Mouse (Mus musculus) erythroblast, adult 5-6 weeks (primary cell): ENCODE results near the gene Stag1. TPM values are rescaled to one million over a fixed set of nuclear protein-coding genes. Genes with fewer than 3 reads are reported as not detected.

Source experiments
- ATAC-seq: replicated peaks from 2 replicates; pipeline ENCODE4 v1.8.0; 2016; ENCODE audit warnings: moderate number of reproducible peaks, mild to moderate bottlenecking, moderate TSS enrichment, inconsistent platforms; ENCODE audit not compliant: poor library complexity, low FRiP score, severe bottlenecking
- total RNA-seq, 2 experiments: library from RNA; stranded (forward) in 1 of 2; stranded (reverse) in 1 of 2; fragments of 150-400 nt in 1 of 2; fragments of 200-764, 138-1000 nt in 1 of 2; gene quantifications; 2 replicates each; pipeline versions ENCODE4 v1.2.3 to v1.2.4; 2015 to 2017; ENCODE audit warnings: low replicate concordance in 2 of 2

Gene Stag1
- total RNA-seq, 2 experiments from 2014 or later: 50.5 to 64.7 TPM

DNA sequence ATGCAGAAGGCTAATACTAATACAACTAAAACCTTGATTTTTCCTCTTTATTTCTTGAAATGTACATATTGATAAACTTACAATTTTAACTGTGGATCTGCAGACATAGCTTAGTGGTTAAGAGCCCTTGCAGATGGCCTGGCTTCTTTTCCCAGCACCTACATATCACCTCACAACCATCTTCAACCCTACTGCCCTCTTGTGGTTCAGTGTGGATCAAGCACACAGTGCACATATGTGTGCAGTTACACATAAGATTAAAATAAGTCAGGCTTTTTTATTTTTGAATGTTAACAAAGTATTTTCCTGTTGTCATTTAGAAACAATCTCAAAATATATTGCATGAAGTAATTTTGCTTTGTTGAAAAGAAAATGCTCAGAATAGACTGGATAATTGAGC, 312.8 kb downstream of the Stag1 start:
- ATAC-seq: no peak

GRCm38 (mm10) chr9:100917111-100917510, 319.5 kb downstream of the Stag1 start:
- no peak for ATAC-seq

- ATAC-seq: no peak
These were observed 329.0 kb downstream of the Stag1 start for GRCm38 (mm10) chr9:100926629-100927028.

- ATAC-seq: no peak
These were observed 344.4 kb downstream of the Stag1 start for GRCm38 (mm10) chr9:100942042-100942441.

- ATAC-seq: no peak
These were observed 347.2 kb downstream of the Stag1 start for GRCm38 (mm10) chr9:100944677-100945365.

- peak; percentile 73 for ATAC-seq
These were observed 353.9 kb downstream of the Stag1 start for GRCm38 (mm10) chr9:100951481-100951880.

- peak; percentile 73 for ATAC-seq
These were observed 365.4 kb downstream of the Stag1 start for GRCm38 (mm10) chr9:100962903-100963427.

- ATAC-seq: 0 out of 2 replicates have a peak, but pooled peaks have one; percentile 22
These were observed 365.9 kb downstream of the Stag1 start for GRCm38 (mm10) chr9:100963428-100963912.

DNA sequence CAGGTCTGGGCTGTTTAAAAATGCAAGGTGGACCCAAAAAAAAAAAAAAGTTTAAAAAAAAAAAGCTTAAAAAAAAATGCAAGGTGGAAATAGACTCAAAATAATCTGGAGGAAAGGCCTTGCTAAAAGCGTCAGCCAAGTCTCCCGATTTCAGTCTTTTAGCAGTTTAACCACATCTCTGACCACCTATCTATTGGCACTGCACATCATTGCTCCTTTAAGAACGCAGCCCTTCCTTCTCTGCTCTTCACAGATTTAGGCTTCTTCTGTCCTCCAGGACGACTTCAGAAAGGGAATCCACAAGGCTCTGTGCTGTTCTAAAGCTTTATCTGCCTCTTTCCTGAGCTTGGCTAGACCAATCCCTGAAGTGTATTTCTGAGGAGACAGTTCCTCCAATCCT, 366.5 kb downstream of the Stag1 start:
- no peak for ATAC-seq

GRCm38 (mm10) chr9:100969461-100969860, 371.9 kb downstream of the Stag1 start:
- ATAC-seq: no peak

DNA sequence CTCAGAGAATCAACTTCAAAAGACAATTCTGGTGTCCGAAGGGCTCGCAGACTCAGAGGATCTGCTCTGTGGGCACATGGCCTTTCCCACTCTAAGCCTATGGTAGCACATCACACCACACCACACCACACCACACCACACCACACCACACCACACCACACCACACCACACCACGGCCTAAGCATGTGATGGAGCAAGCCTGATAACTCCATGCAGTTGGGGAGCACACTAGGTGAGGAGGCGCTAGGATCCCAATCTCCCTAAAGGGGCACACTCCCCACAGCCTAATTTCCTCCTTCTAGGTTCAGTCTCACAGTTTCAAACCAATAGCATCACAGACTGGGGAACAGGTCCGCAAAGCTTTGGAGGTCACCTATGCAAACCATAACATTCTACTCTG, 381.1 kb downstream of the Stag1 start:
- ATAC-seq: no peak

DNA sequence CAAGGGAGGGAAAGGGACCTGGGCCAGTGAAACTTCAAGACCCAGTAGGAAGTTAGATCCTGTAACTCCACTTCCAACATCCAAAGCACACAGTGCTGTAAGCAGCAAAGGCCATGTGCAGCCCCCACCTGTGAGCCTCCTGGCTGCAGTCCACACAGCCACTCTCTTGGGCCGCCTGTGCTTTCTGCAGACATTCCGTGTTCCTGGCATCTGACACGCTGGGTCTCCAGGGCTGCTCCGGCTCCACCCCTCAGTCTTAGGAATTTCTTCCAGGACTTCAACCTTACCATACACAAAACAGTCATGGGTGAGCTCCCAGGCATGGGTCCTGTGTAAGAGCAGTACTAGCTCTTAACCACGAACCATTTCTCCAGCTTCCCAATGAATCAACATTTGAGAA, 381.7 kb downstream of the Stag1 start:
- ATAC-seq: no peak

DNA sequence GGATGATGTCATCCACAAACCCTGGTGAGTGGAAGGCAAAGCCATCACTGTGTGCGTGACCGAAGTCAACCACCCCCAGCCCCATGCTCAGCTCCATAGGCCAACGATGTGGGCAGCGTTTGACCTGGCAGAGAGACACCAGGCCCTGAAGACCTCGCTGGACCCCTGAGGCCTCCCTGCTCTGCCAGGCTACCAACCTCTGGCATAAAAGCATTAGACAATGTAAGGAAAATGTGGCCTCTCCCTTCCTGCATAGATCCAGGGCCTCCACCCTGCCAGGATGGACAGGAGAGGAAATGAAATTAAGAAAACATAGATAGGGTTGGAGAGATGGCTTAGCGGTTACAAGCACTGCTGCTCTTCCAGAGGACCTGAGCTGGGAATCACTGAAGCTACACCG, 385.2 kb downstream of the Stag1 start:
- ATAC-seq: no peak

DNA sequence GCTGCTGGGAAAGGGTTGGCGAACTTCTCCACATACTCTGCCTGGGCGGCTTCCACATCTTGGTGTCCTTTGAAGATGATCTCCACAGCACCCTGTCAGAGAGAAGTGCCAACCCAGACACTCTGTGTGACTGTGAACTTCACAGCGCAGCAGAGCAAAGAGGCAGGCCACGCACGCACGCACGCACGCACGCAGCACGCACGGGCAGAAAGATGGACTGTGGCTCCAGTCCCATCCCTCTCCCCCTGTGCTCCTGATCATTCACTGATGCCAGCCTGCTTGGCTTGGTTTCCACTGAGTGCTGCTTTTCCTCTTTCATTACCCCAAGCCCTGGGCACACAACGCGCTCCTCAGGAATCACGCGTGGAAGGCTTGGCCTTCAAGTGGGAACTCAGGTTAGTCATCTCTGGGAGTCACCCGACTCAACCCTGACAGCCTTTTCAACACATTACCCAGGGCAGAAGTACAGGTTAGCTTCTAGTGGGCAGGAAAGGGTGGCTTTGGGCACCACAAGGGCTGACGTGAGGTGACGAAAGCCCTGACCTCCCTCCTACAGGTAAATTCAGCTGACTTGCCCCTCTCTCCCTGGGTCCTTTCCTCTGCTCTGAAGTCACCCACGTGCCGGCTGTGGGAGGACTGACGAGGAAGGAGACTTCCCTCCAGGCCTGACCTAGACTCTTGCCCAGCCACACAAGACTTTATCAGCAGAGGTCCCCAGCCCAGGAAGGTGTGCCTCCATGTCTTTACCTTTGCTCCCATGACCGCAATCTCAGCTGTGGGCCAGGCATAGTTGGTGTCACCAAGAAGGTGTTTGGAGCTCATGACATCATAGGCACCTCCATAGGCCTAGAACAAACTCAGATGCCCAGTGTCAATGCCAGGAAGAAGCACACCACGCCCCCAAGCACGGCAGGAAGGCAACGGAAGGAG, 387.0 kb downstream of the Stag1 start:
- 0 out of 2 replicates have a peak, but pooled peaks have one; percentile 46 for ATAC-seq

DNA sequence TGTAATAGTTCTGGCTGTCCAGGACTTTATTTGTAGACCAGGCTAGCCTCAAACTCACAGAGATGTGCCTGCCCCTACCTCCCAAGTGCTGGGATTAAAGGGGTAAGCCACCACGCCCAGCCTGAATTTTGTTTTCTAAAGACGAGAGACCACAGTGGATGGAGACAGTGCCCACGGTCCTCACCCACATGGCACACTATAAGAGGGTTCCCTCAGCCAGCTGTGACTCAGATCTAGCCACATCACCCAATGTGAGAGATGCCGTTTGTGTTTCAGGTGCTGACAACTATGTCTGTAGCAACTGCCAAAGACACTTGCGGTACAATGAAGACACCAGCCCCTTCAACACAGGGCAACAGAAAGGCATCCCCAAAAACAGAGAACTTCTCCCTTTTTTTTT, 389.4 kb downstream of the Stag1 start:
- no peak for ATAC-seq

- ATAC-seq: no peak
These were observed 390.3 kb downstream of the Stag1 start for GRCm38 (mm10) chr9:100987850-100988249.

GRCm38 (mm10) chr9:100990609-100991008, 393.0 kb downstream of the Stag1 start:
- no peak for ATAC-seq

DNA sequence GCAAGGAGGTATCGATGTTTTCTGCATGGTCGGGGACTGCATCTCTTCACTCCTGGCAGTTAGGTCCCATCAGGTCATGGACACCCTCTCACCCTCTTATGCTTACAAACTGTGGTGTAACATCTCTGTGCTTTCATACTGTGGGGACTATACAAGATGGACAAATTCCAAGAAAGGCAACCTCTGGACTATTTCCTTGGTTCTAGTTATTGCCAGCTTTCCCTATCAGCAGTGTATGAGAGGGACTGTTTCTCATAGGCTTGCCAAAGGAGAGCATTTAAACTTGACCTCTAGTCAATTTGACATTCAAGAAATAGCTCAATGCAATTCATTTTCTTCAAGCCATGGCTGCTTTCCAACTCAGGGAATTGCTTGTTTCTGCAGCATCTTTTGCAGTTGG, 393.7 kb downstream of the Stag1 start:
- ATAC-seq: no peak

GRCm38 (mm10) chr9:100992191-100992590, 394.6 kb downstream of the Stag1 start:
- no peak for ATAC-seq

GRCm38 (mm10) chr9:100993937-100994336, 396.3 kb downstream of the Stag1 start:
- ATAC-seq: no peak

DNA sequence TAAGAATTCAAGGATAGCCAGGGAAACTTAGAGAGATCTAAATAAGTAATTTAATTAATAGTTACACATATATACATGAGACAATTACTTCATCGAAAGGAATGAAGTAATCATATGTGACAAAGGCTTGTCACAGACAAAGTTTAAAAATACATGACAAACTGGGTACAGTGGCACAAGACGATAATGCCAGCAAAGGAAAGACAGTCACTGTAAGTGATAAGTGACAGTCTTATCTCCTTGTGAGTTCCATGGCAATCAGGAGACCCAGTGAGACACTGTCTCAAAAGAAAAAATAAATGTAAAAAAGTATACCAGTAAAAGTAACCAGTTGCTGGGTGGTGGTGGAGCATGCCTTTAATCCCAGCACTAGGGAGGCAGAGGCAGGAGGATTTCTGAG, 399.5 kb downstream of the Stag1 start:
- ATAC-seq: no peak
